In the genomic region with DNA sequence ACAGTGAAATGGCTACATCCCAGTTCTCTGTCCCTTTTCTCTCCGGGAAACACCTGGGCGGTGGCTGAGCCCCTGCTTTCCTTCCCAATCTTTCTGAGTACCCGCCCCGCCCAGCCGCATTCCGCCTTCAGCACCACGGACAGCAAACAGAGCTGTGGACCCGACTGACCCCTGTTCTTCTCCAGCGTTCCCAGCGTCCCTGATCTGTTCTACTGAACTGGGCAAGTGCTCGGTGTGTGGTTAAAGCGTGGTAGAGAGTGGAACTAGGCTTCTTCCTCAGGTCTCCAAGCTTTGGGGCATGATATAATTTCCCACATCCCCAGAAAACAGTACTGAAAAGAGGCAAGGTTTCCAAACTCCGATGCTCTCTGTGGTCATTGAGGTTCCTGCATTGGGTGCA, we compare ENCODE assay signal across 8 mouse cellular contexts. TPM values are rescaled to one million over a fixed set of nuclear protein-coding genes. Genes with fewer than 3 reads are reported as not detected.
DNase-seq lines count a peak whose midpoint lies in the region; ATAC-seq and TF ChIP-seq lines count a peak whose summit lies in the region.

No protein-coding gene starts in this region.

- TF ChIP-seq CTCF in thymus, adult 2 months (IDR thresholded peaks at IDR 0.05; ENCODE audit: borderline replicate concordance, control insufficient read depth, extremely low read depth, insufficient read depth, low read length, poor library complexity), result no peak

- no peak overlapping the region for H3K9ac ChIP-seq in limb, embryonic 11.5 days (ENCODE audit: low read length)
- peak overlapping the region; percentile 71 for H3K9ac ChIP-seq in midbrain, embryonic 12.5 days (replicated peaks)

- H3K4me2 ChIP-seq in limb, embryonic 11.5 days (ENCODE audit: low read depth, severe bottlenecking), result peak overlapping the region; percentile 96
- peak overlapping the region; percentile 97 for H3K4me2 ChIP-seq in midbrain, embryonic 12.5 days (replicated peaks)

- intact Hi-C loops in heart, postnatal 14 days (cut with DNase I), result loop anchor here (5.0 kb wide), 2 partner anchors 42 to 67 kb away; a partner anchor contains a TSS

- TF ChIP-seq POLR2A in thymus, adult 2 months (IDR thresholded peaks at IDR 0.05; ENCODE audit: control insufficient read depth, extremely low read depth, insufficient read depth, low read length, poor library complexity), result no peak

- 4% methylated on average over 13 of the region's 13 CpGs for WGBS in thymus, adult 2 months
- under 1% methylated on average over 13 of the region's 13 CpGs for WGBS in limb, embryonic 11.5 days
- 1% methylated on average over 13 of the region's 13 CpGs for WGBS in midbrain, embryonic 12.5 days

- no peaks in the 10 kb centered on the region for H3K36me3 ChIP-seq in thymus, adult 2 months (ENCODE audit: control insufficient read depth, insufficient read depth, low read length)
- H3K36me3 ChIP-seq in limb, embryonic 11.5 days (ENCODE audit: control insufficient read depth, insufficient read depth, low read length), result no peaks in the 10 kb centered on the region
- H3K36me3 ChIP-seq in midbrain, embryonic 12.5 days, result no peaks in the 10 kb centered on the region

- peak; percentile 43 for DNase-seq in thymus, adult 2 months
- DNase-seq in thymus, postnatal 10 days (ENCODE audit: low spot score in 2 of 2), result no peak
- DNase-seq in embryo, embryonic 9.5 days (ENCODE audit: extremely low spot score), result peak; percentile 79
- DNase-seq in heart, postnatal 14 days, result peak; percentile 68 to 80
- DNase-seq in limb, embryonic 11.5 days (ENCODE audit: low spot score), result peak; percentile 86
- peak; percentile 39 to 41 for DNase-seq in thymus, postnatal 36 days
- no peak for DNase-seq in layer of hippocampus, adult 9-10 months (ENCODE audit: low spot score)

- H3K4me1 ChIP-seq in thymus, adult 2 months (replicated peaks; ENCODE audit: control insufficient read depth, insufficient read depth, low read length), result peaks cover 20% of the 10 kb centered on the region
- H3K4me1 ChIP-seq in limb, embryonic 11.5 days (ENCODE audit: control insufficient read depth, insufficient read depth, low read length), result peaks cover 12% of the 10 kb centered on the region
- H3K4me1 ChIP-seq in midbrain, embryonic 12.5 days, result peaks cover 33% of the 10 kb centered on the region

- no peaks in the 10 kb centered on the region; the same call in 1 of the 2 replicates for H3K27me3 ChIP-seq in thymus, adult 2 months (ENCODE audit: control insufficient read depth, insufficient read depth, low read length)
- H3K27me3 ChIP-seq in limb, embryonic 11.5 days (ENCODE audit: control insufficient read depth, insufficient read depth, low read length), result peaks cover 7% of the 10 kb centered on the region; the same call in 1 of the 2 replicates
- H3K27me3 ChIP-seq in midbrain, embryonic 12.5 days, result peaks cover 8% of the 10 kb centered on the region

- no peak for ATAC-seq in limb, embryonic 11.5 days (ENCODE audit: insufficient number of reproducible peaks, low FRiP score, low TSS enrichment, low read depth)
- no peak for ATAC-seq in midbrain, embryonic 12.5 days (ENCODE audit: low FRiP score, low read depth)

- no peak overlapping the region for H3K27ac ChIP-seq in thymus, adult 2 months (ENCODE audit: control insufficient read depth, insufficient read depth, low read length)
- H3K27ac ChIP-seq in limb, embryonic 11.5 days (replicated peaks; ENCODE audit: low read depth, low read length), result no peak overlapping the region
- H3K27ac ChIP-seq in midbrain, embryonic 12.5 days (replicated peaks), result no peak overlapping the region; the same call in none of the 2 replicates

- no peaks in the 10 kb centered on the region for H3K9me3 ChIP-seq in limb, embryonic 11.5 days (ENCODE audit: control insufficient read depth, low read length)
- H3K9me3 ChIP-seq in midbrain, embryonic 12.5 days, result no peaks in the 10 kb centered on the region

- peak overlapping the region; percentile 54 for H3K4me3 ChIP-seq in thymus, adult 2 months (ENCODE audit: control insufficient read depth, insufficient read depth, low read length)
- peak overlapping the region; percentile 45 for H3K4me3 ChIP-seq in limb, embryonic 11.5 days (ENCODE audit: low read depth, low read length)
- peak overlapping the region; percentile 79 for H3K4me3 ChIP-seq in midbrain, embryonic 12.5 days

RNA-seq across cellular contexts. Expression of a gene that starts 0.8 kb away (rescaled TPM):
- polyA plus RNA-seq in thymus, adult 2 months (2012; rRNA removed), result 15.9 and 18.1 TPM in 2 replicates
- under 1 TPM; 0.49 to 0.60 TPM for total RNA-seq in heart, postnatal 14 days (2021)
- 1.0 and 1.1 TPM in 2 replicates for polyA plus RNA-seq in limb, embryonic 11.5 days (2014; fragmentation: Nextera tagmentation; extraction: Ambion mirVana)
- polyA plus RNA-seq in midbrain, embryonic 12.5 days (2016; fragmentation: Nextera tagmentation; extraction: Ambion mirVana), result 17.1 and 22.0 TPM in 2 replicates

RNA-seq across cellular contexts. Expression of a gene that starts 5.4 kb away (rescaled TPM):
- 117 and 126 TPM in 2 replicates for polyA plus RNA-seq in thymus, adult 2 months (2012; rRNA removed)
- total RNA-seq in heart, postnatal 14 days (2021), result 10 to 100 TPM; 23.3 to 23.6 TPM
- 34.8 and 35.2 TPM in 2 replicates for polyA plus RNA-seq in limb, embryonic 11.5 days (2014; fragmentation: Nextera tagmentation; extraction: Ambion mirVana)
- 42.3 and 46.5 TPM in 2 replicates for polyA plus RNA-seq in midbrain, embryonic 12.5 days (2016; fragmentation: Nextera tagmentation; extraction: Ambion mirVana)

RNA-seq across cellular contexts. Expression of a gene that starts 18.1 kb away (rescaled TPM):
- 240 and 251 TPM in 2 replicates for polyA plus RNA-seq in thymus, adult 2 months (2012; rRNA removed)
- 10 to 100 TPM; 47.2 to 48.7 TPM for total RNA-seq in heart, postnatal 14 days (2021)
- polyA plus RNA-seq in limb, embryonic 11.5 days (2014; fragmentation: Nextera tagmentation; extraction: Ambion mirVana), result 107 and 110 TPM in 2 replicates
- 94.2 and 97.1 TPM in 2 replicates for polyA plus RNA-seq in midbrain, embryonic 12.5 days (2016; fragmentation: Nextera tagmentation; extraction: Ambion mirVana)

RNA-seq across cellular contexts. Expression of a gene that starts 23.3 kb away (rescaled TPM):
- 2.2 and 2.7 TPM in 2 replicates for polyA plus RNA-seq in thymus, adult 2 months (2012; rRNA removed)
- not detected for total RNA-seq in heart, postnatal 14 days (2021)
- polyA plus RNA-seq in limb, embryonic 11.5 days (2014; fragmentation: Nextera tagmentation; extraction: Ambion mirVana), result 1.2 and 1.6 TPM in 2 replicates
- polyA plus RNA-seq in midbrain, embryonic 12.5 days (2016; fragmentation: Nextera tagmentation; extraction: Ambion mirVana), result 0.26 and 0.33 TPM in 2 replicates

RNA-seq across cellular contexts. Expression of a gene that starts 23.7 kb away (rescaled TPM):
- polyA plus RNA-seq in thymus, adult 2 months (2012; rRNA removed), result 250 and 278 TPM in 2 replicates
- 1 to 10 TPM; 7.1 to 7.6 TPM for total RNA-seq in heart, postnatal 14 days (2021)
- 24.0 and 27.1 TPM in 2 replicates for polyA plus RNA-seq in limb, embryonic 11.5 days (2014; fragmentation: Nextera tagmentation; extraction: Ambion mirVana)
- polyA plus RNA-seq in midbrain, embryonic 12.5 days (2016; fragmentation: Nextera tagmentation; extraction: Ambion mirVana), result 29.5 and 30.3 TPM in 2 replicates

Comparison
In these comparisons a context has a peak if more than half of its experiments do, and no peak if none do; other contexts are left out.
1. DNase-seq: peak in thymus, adult 2 months (single experiment), embryo, embryonic 9.5 days (single experiment), heart, postnatal 14 days (2 of 2), limb, embryonic 11.5 days (single experiment) and thymus, postnatal 36 days (2 of 2); none in thymus, postnatal 10 days (0 of 2) and layer of hippocampus, adult 9-10 months (single experiment).
2. Peak in every context shown above with its lines, with median percentiles within 50 percentile points of each other: H3K4me3 ChIP-seq.